9 mouse cellular contexts compared by ENCODE assay signal in genomic region chr8:121176291-121176690, GRCm38 (mm10). TPM values are rescaled to one million over a fixed set of nuclear protein-coding genes. Genes with fewer than 3 reads are reported as not detected.
A peak's percentile ranks its signal among the peaks of the same experiment; 100 is the strongest.
DNase-seq lines count a peak whose midpoint lies in the region; ATAC-seq lines count a peak whose summit lies in the region.
"Had no signal": no experiment of that assay in that cellular context is flagged by ENCODE, and none has a peak within 500 bp of the region (broad histone marks: within the 10 kb centered on the region; RNA-seq: fewer than 3 reads in every experiment).

No protein-coding gene starts in this region.

- intact Hi-C loops in heart, postnatal 25 days (cut with DNase I) = no loop called here

- no peak overlapping the region for H3K27ac ChIP-seq in midbrain, embryonic 13.5 days
- no peak overlapping the region for H3K27ac ChIP-seq in midbrain, embryonic 15.5 days

- H3K4me2 ChIP-seq in midbrain, embryonic 13.5 days (replicated peaks) = no peak overlapping the region
- H3K4me2 ChIP-seq in midbrain, embryonic 15.5 days = no peak overlapping the region

- no peaks in the 10 kb centered on the region for H3K9me3 ChIP-seq in midbrain, embryonic 13.5 days
- no peaks in the 10 kb centered on the region for H3K9me3 ChIP-seq in midbrain, embryonic 15.5 days

- peak; percentile 69; the same call in 1 of the 2 replicates for ATAC-seq in midbrain, embryonic 13.5 days
- no peak for ATAC-seq in midbrain, embryonic 15.5 days (replicated peaks)
- ATAC-seq in inflammation-experienced regulatory T-cells, adult 6 months = peak; percentile 58

- no peaks in the 10 kb centered on the region for H3K36me3 ChIP-seq in midbrain, embryonic 13.5 days
- H3K36me3 ChIP-seq in midbrain, embryonic 15.5 days (replicated peaks) = no peaks in the 10 kb centered on the region

- no peak overlapping the region for H3K4me3 ChIP-seq in midbrain, embryonic 13.5 days (replicated peaks)
- H3K4me3 ChIP-seq in midbrain, embryonic 15.5 days = no peak overlapping the region

- no peak overlapping the region for H3K9ac ChIP-seq in midbrain, embryonic 13.5 days (replicated peaks)
- H3K9ac ChIP-seq in midbrain, embryonic 15.5 days = no peak overlapping the region

- 34% methylated on average over 3 of the region's 3 CpGs for WGBS in midbrain, embryonic 13.5 days
- WGBS in midbrain, embryonic 15.5 days = 26% methylated on average over 3 of the region's 3 CpGs

- H3K4me1 ChIP-seq in midbrain, embryonic 13.5 days (replicated peaks) = peaks cover 9% of the 10 kb centered on the region
- H3K4me1 ChIP-seq in midbrain, embryonic 15.5 days = peaks cover 6% of the 10 kb centered on the region; the same call in 1 of the 2 replicates

- peak; percentile 93 for DNase-seq in heart, adult 11 months
- DNase-seq in heart, postnatal 25 days (ENCODE audit: low spot score) = no peak
- DNase-seq in yolk sac, embryonic 10.5 days (ENCODE audit: low spot score) = peak; percentile 21
- no peak for DNase-seq in frontal cortex, postnatal 10 days (ENCODE audit: low spot score in 2 of 2)
- DNase-seq in adrenal gland, adult 2 months = no peak
- DNase-seq: B cell, adult 2 months had no signal

- peaks cover 4% of the 10 kb centered on the region for H3K27me3 ChIP-seq in midbrain, embryonic 13.5 days
- peaks cover 4% of the 10 kb centered on the region; the same call in 1 of the 2 replicates for H3K27me3 ChIP-seq in midbrain, embryonic 15.5 days (replicated peaks)

RNA-seq across cellular contexts. Expression of gene Foxl1, which starts 48.6 kb away (rescaled TPM):
- total RNA-seq in heart, postnatal 25 days (2021) = under 1 TPM in 1 of 2 experiments, not detected in 1; 0.16 TPM
- polyA plus RNA-seq in midbrain, embryonic 13.5 days (2015; fragmentation: Nextera tagmentation; extraction: Ambion mirVana) = 0.12 and 0.13 TPM in 2 replicates
- polyA plus RNA-seq in midbrain, embryonic 15.5 days (2015; fragmentation: Nextera tagmentation; extraction: Ambion mirVana) = 0.12 and 0.18 TPM in 2 replicates
- polyA plus RNA-seq in inflammation-experienced regulatory T-cells, adult 6 months (2017; shearing (Covaris generic)) = not detected
- total RNA-seq in adrenal gland, adult 2 months (2021) = under 1 TPM; 0.09 to 0.38 TPM
- polyA plus RNA-seq in adrenal gland, adult 2 months (2012; rRNA removed) = 0.62 and 0.66 TPM in 2 replicates

Comparison
In these comparisons a context has a peak if more than half of its experiments do, and no peak if none do; other contexts are left out.
1. DNase-seq: peak in heart, adult 11 months (single experiment) and yolk sac, embryonic 10.5 days (single experiment); none in heart, postnatal 25 days (single experiment), frontal cortex, postnatal 10 days (0 of 2) and adrenal gland, adult 2 months (single experiment).